Mouse (Mus musculus) forebrain, embryonic 11.5 days (tissue): ENCODE results near the gene Gstm6. TPM values are rescaled to one million over a fixed set of nuclear protein-coding genes. Genes with fewer than 3 reads are reported as not detected.
"Not testable (repeated sequence)": the region's sequence is repeated elsewhere in the genome, so short reads cannot be mapped to it uniquely, and the experiment has no call there.

Source experiments
- ATAC-seq: fragments of 200-750 bp; cut with Nextera tagmentation; replicated peaks from 2 replicates; pipeline ENCODE4 v1.8.0; 2017; ENCODE audit warnings: moderate TSS enrichment; ENCODE audit not compliant: low FRiP score
- DNase-seq: peaks from one replicate; pipeline ENCODE4 v3.0.0-alpha.2; 2017; ENCODE audit warnings: low spot score
- H3K27ac ChIP-seq: fragments of 300-500 bp; sonication (generic); 2 replicates; pipeline ENCODE4 v1.5.1; 2014; ENCODE audit warnings: low read depth, low read length
- H3K27me3 ChIP-seq: fragments of 300-500 bp; sonication (generic); 2 replicates; pipeline ENCODE4 v1.6.1; 2014; ENCODE audit warnings: mild to moderate bottlenecking, low read length, mixed read lengths; ENCODE audit not compliant: control insufficient read depth, insufficient read depth
- H3K36me3 ChIP-seq: fragments of 300-500 bp; sonication (generic); 2 replicates; pipeline ENCODE4 v1.6.1; 2014; ENCODE audit warnings: mild to moderate bottlenecking, low read length, moderate library complexity, mixed read lengths; ENCODE audit not compliant: control insufficient read depth, insufficient read depth
- H3K4me1 ChIP-seq: fragments of 300-500 bp; sonication (generic); replicated peaks from 2 replicates; pipeline ENCODE4 v1.6.1; 2014; ENCODE audit warnings: low read length, mixed read lengths; ENCODE audit not compliant: control insufficient read depth, insufficient read depth
- H3K4me2 ChIP-seq: fragments of 300-500 bp; sonication (generic); 2 replicates; pipeline ENCODE4 v1.6.1; 2014; ENCODE audit warnings: low read depth, mild to moderate bottlenecking, low read length, moderate library complexity, mixed read lengths; ENCODE audit not compliant: severe bottlenecking
- H3K4me3 ChIP-seq: fragments of 300-500 bp; sonication (generic); 2 replicates; pipeline ENCODE4 v1.5.1; 2014; ENCODE audit warnings: low read depth, low read length
- H3K9ac ChIP-seq: fragments of 300-500 bp; sonication (generic); 2 replicates; pipeline ENCODE4 v1.6.1; 2014; ENCODE audit warnings: low read length
- H3K9me3 ChIP-seq: fragments of 300-500 bp; sonication (generic); 2 replicates; pipeline ENCODE4 v1.6.1; 2016; ENCODE audit warnings: low read length, mixed read lengths; ENCODE audit not compliant: control insufficient read depth
- WGBS: fragments of 180-500 bp; shearing (Covaris S2); extraction: QIAGEN DNeasy Blood & Tissue Kit; methylation state at CpG from one replicate; pipeline ENCODE4 v1.1.7; 2014; 5-methylcytosine and 5-hydroxymethylcytosine counted together
- polyA plus RNA-seq: library from polyadenylated mRNA; unstranded; fragments of >200 nt; fragmentation: Nextera tagmentation; extraction: Ambion mirVana; gene quantifications from 2 replicates; pipeline ENCODE4 v1.2.1, GENCODE M21; 2014

Gene Gstm6
- polyA plus RNA-seq, 1 experiment from 2014 or later: 9.1 TPM

- Histone ChIP-seq H3K36me3 (no peaks in the 10 kb centered on the region; the same call in 1 of the 2 replicates), H3K9ac (peak overlapping the region; percentile 92), H3K4me3 (peak overlapping the region; percentile 75), H3K4me1 (peaks cover 2% of the 10 kb centered on the region; the same call in 1 of the 2 replicates), H3K4me2 (peak overlapping the region; percentile 78), H3K27me3 (no peaks in the 10 kb centered on the region), H3K9me3 (no peaks in the 10 kb centered on the region), H3K27ac (no peak overlapping the region)
- ATAC-seq (peak; percentile 40; the same call in 1 of the 2 replicates), DNase-seq (no peak)
- WGBS: 14% methylated on average over 6 of the region's 6 CpGs
These were observed 48.3 kb downstream of the Gstm6 start for GRCm38 (mm10) chr3:107895194-107895719.

GRCm38 (mm10) chr3:107889236-107889635 lies 54.3 kb downstream of the Gstm6 start:
- not testable (repeated sequence) for H3K9ac ChIP-seq, H3K4me1 ChIP-seq, H3K27ac ChIP-seq, DNase-seq, H3K4me2 ChIP-seq, H3K4me3 ChIP-seq, H3K9me3 ChIP-seq, H3K36me3 ChIP-seq, H3K27me3 ChIP-seq, ATAC-seq
- 90% methylated on average over 2 of the region's 2 CpGs for WGBS

Other genes with a start within 250 kb of the Gstm6 start
- 122 and 127 TPM in 2 replicates for gene Ahcyl1, start 247.2 kb downstream of the Gstm6 start, polyA plus RNA-seq
- gene Csf1, start 183.3 kb downstream of the Gstm6 start, polyA plus RNA-seq: 6.0 and 8.1 TPM in 2 replicates
- gene Eps8l3, start 66.5 kb downstream of the Gstm6 start, polyA plus RNA-seq: not detected in 2 replicates
- 222 and 238 TPM in 2 replicates for gene Gstm5, start 47.9 kb downstream of the Gstm6 start, polyA plus RNA-seq
- gene Gstm7, start 11.9 kb downstream of the Gstm6 start, polyA plus RNA-seq: 42.9 and 53.5 TPM in 2 replicates
- not detected in 2 replicates for gene Gstm3, start 25.5 kb upstream of the Gstm6 start, polyA plus RNA-seq
- 10.6 and 13.3 TPM in 2 replicates for gene Gstm2, start 42.7 kb upstream of the Gstm6 start, polyA plus RNA-seq
- gene Gstm1, start 74.2 kb upstream of the Gstm6 start, polyA plus RNA-seq: 25.7 and 27.2 TPM in 2 replicates
- gene Gstm4, start 101.1 kb upstream of the Gstm6 start, polyA plus RNA-seq: 11.8 and 14.3 TPM in 2 replicates
- 45.1 and 45.7 TPM in 2 replicates for gene Ampd2, start 142.9 kb upstream of the Gstm6 start, polyA plus RNA-seq
- gene Gnat2, start 149.0 kb upstream of the Gstm6 start, polyA plus RNA-seq: 0.33 and 0.99 TPM in 2 replicates
- 210 and 213 TPM in 2 replicates for gene Gnai3, start 202.4 kb upstream of the Gstm6 start, polyA plus RNA-seq
- 0.25 and 0.32 TPM in 2 replicates for gene Gpr61, start 211.1 kb upstream of the Gstm6 start, polyA plus RNA-seq
- gene Amigo1, start 242.6 kb upstream of the Gstm6 start, polyA plus RNA-seq: 4.2 and 5.2 TPM in 2 replicates